13 mouse cellular contexts compared by ENCODE assay signal in the genomic region with DNA sequence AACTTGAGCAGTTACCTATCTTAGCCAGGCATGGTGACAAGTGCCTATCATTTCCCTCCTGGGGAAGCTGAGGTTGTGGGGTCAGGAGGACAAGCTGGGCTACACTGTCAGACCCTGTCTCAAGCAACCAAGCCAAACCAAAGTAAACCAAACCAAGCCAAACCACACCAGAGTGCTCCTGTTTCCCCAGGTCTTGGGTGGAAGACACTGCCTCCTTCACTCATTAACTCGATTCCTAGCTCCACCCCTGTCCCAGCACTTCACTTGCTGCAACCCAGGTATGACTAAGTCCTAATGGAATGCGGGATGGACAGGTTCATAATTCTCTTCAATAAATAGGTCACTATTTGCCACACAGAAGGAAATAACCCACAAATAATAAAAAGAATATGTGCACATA. TPM values are rescaled to one million over a fixed set of nuclear protein-coding genes. Genes with fewer than 3 reads are reported as not detected.
DNase-seq lines count a peak whose midpoint lies in the region; ATAC-seq and TF ChIP-seq lines count a peak whose summit lies in the region.
"Had no signal": no experiment of that assay in that cellular context is flagged by ENCODE, and none has a peak within 500 bp of the region (broad histone marks: within the 10 kb centered on the region; RNA-seq: fewer than 3 reads in every experiment).

No protein-coding gene starts in this region.

- no peak overlapping the region for H3K4me3 ChIP-seq in neural tube, embryonic 12.5 days
- H3K4me3 ChIP-seq in kidney, adult 2 months (ENCODE audit: insufficient read depth, low read depth, low read length) = no peak overlapping the region
- no peak overlapping the region for H3K4me3 ChIP-seq in midbrain, embryonic 10.5 days
- H3K4me3 ChIP-seq in gastrocnemius, adult 2 months = no peak overlapping the region
- H3K4me3 ChIP-seq: left cerebral cortex, adult 2 months had no signal

- TF ChIP-seq POLR2A in kidney, adult 2 months (IDR thresholded peaks at IDR 0.05; ENCODE audit: low read depth, low read length) = no peak

- H3K27me3 ChIP-seq in neural tube, embryonic 12.5 days (replicated peaks) = no peaks in the 10 kb centered on the region
- H3K27me3 ChIP-seq in kidney, adult 2 months (replicated peaks; ENCODE audit: control insufficient read depth, insufficient read depth, low read length) = no peaks in the 10 kb centered on the region
- no peaks in the 10 kb centered on the region for H3K27me3 ChIP-seq in midbrain, embryonic 10.5 days (ENCODE audit: low read depth, poor library complexity, severe bottlenecking)

- no peak for DNase-seq in neural tube, embryonic 10.5 days (ENCODE audit: extremely low spot score, low spot score)
- DNase-seq in kidney, adult 2 months = peak; percentile 66
- peak; percentile 24 for DNase-seq in lung, postnatal 10 days
- DNase-seq in midbrain, embryonic 10.5 days (ENCODE audit: low spot score) = no peak
- no peak for DNase-seq in gastrocnemius, adult 2 months
- no peak for DNase-seq in T-cell, adult 2 months (ENCODE audit: low spot score)
- DNase-seq: embryo, embryonic 11 days; gastrocnemius, postnatal 36 days had no signal

- TF ChIP-seq CTCF in kidney, adult 2 months (conservative IDR thresholded peaks at IDR 0.05; ENCODE audit: insufficient read depth, insufficient read length, low read depth, low read length) = no peak
- TF ChIP-seq CTCF in gastrocnemius, adult 2 months (IDR thresholded peaks at IDR 0.05) = no peak

- no peaks in the 10 kb centered on the region for H3K36me3 ChIP-seq in neural tube, embryonic 12.5 days
- no peaks in the 10 kb centered on the region for H3K36me3 ChIP-seq in kidney, adult 2 months (ENCODE audit: control insufficient read depth, insufficient read depth, low read length)
- no peaks in the 10 kb centered on the region for H3K36me3 ChIP-seq in midbrain, embryonic 10.5 days

- no peaks in the 10 kb centered on the region for H3K9me3 ChIP-seq in neural tube, embryonic 12.5 days
- no peaks in the 10 kb centered on the region for H3K9me3 ChIP-seq in midbrain, embryonic 10.5 days (replicated peaks)

- no peak for ATAC-seq in neural tube, embryonic 12.5 days (ENCODE audit: low FRiP score, low read depth)
- ATAC-seq: forebrain, embryonic 14.5 days had no signal

- no peak overlapping the region for H3K9ac ChIP-seq in neural tube, embryonic 12.5 days

- peak overlapping the region; percentile 33 for H3K4me2 ChIP-seq in neural tube, embryonic 12.5 days (replicated peaks)

- intact Hi-C loops in gastrocnemius, adult 2 months (cut with DNase I) = no loop called here

- peaks cover 7% of the 10 kb centered on the region for H3K4me1 ChIP-seq in neural tube, embryonic 12.5 days
- peaks cover 11% of the 10 kb centered on the region for H3K4me1 ChIP-seq in kidney, adult 2 months (ENCODE audit: control insufficient read depth, insufficient read depth, low read length)
- H3K4me1 ChIP-seq in midbrain, embryonic 10.5 days = peaks cover 11% of the 10 kb centered on the region

- H3K27ac ChIP-seq in neural tube, embryonic 12.5 days = no peak overlapping the region
- H3K27ac ChIP-seq in kidney, adult 2 months (ENCODE audit: insufficient read depth, low read depth, low read length) = no peak overlapping the region
- no peak overlapping the region for H3K27ac ChIP-seq in midbrain, embryonic 10.5 days (replicated peaks)
- H3K27ac ChIP-seq in gastrocnemius, adult 2 months = no peak overlapping the region
- H3K27ac ChIP-seq: left cerebral cortex, adult 2 months had no signal

- 93% methylated on average over 2 of the region's 2 CpGs for WGBS in neural tube, embryonic 12.5 days
- 33% methylated on average over 2 of the region's 2 CpGs for WGBS in kidney, adult 2 months
- whole genome bisulfite sequencing in midbrain, embryonic 10.5 days = 95% methylated on average over 2 of the region's 2 CpGs

RNA-seq across cellular contexts. Expression of gene Chmp2b, which starts 2.9 kb away (rescaled TPM):
- 125 and 131 TPM in 2 replicates for polyA plus RNA-seq in neural tube, embryonic 12.5 days (2016; fragmentation: Nextera tagmentation; extraction: Ambion mirVana)
- polyA plus RNA-seq in kidney, adult 2 months (2012; rRNA removed) = 14.9 and 16.0 TPM in 2 replicates
- polyA plus RNA-seq in midbrain, embryonic 10.5 days (2016; fragmentation: Nextera tagmentation; extraction: Ambion mirVana) = 39.7 and 41.7 TPM in 2 replicates
- 10 to 100 TPM; 30.4 to 35.5 TPM for total RNA-seq in gastrocnemius, adult 2 months (2021)

RNA-seq across cellular contexts. Expression of gene Pou1f1, which starts 39.3 kb away (rescaled TPM):
- polyA plus RNA-seq in neural tube, embryonic 12.5 days (2016; fragmentation: Nextera tagmentation; extraction: Ambion mirVana) = not detected in 2 replicates
- not detected in 2 replicates for polyA plus RNA-seq in kidney, adult 2 months (2012; rRNA removed)
- not detected in 2 replicates for polyA plus RNA-seq in midbrain, embryonic 10.5 days (2016; fragmentation: Nextera tagmentation; extraction: Ambion mirVana)
- total RNA-seq in gastrocnemius, adult 2 months (2021) = not detected
- total RNA-seq: gastrocnemius, postnatal 36 days; hematopoietic stem cell, adult 5-6 weeks; left cerebral cortex, adult 2 months had no signal
- polyA plus RNA-seq: forebrain, embryonic 14.5 days; liver, embryonic 16.5 days had no signal

Comparison
In these comparisons a context has a peak if more than half of its experiments do, and no peak if none do; other contexts are left out.
1. DNase-seq: peak in kidney, adult 2 months (single experiment) and lung, postnatal 10 days (single experiment); none in neural tube, embryonic 10.5 days (single experiment), midbrain, embryonic 10.5 days (single experiment), gastrocnemius, adult 2 months (single experiment) and T-cell, adult 2 months (single experiment).